Mouse (Mus musculus) stomach, embryonic 14.5 days (tissue): Measurements from ENCODE around the gene Fbxo40. TPM values are rescaled to one million over a fixed set of nuclear protein-coding genes. Genes with fewer than 3 reads are reported as not detected.

Experiments
- ATAC-seq: fragments of 200-750 bp; cut with Nextera tagmentation; 2 replicates; pipeline ENCODE4 v1.8.0; 2017; ENCODE audit warnings: low read depth, moderate TSS enrichment; ENCODE audit not compliant: insufficient number of reproducible peaks, insufficient read depth, low FRiP score
- H3K27ac ChIP-seq: fragments of 300-500 bp; sonication (generic); 2 replicates; pipeline ENCODE4 v1.5.1; 2014; ENCODE audit warnings: mild to moderate bottlenecking, low read length, moderate library complexity, mixed read lengths
- H3K27me3 ChIP-seq: fragments of 300-500 bp; sonication (generic); 2 replicates; pipeline ENCODE4 v1.6.1; 2014; ENCODE audit warnings: low read length, control low read depth, mixed read lengths; ENCODE audit not compliant: control insufficient read depth, insufficient read depth
- H3K36me3 ChIP-seq: fragments of 300-500 bp; sonication (generic); 2 replicates; pipeline ENCODE4 v1.6.1; 2014; ENCODE audit warnings: mild to moderate bottlenecking, control low read depth, low read length, moderate library complexity, mixed read lengths; ENCODE audit not compliant: control insufficient read depth, insufficient read depth
- H3K4me1 ChIP-seq: fragments of 300-500 bp; sonication (generic); 2 replicates; pipeline ENCODE4 v1.6.1; 2014; ENCODE audit warnings: low read length, control low read depth, mixed read lengths; ENCODE audit not compliant: control insufficient read depth, insufficient read depth
- H3K4me2 ChIP-seq: fragments of 300-500 bp; sonication (generic); replicated peaks from 2 replicates; pipeline ENCODE4 v1.6.1; 2014; ENCODE audit warnings: low read depth, low read length, control low read depth
- H3K4me3 ChIP-seq: fragments of 300-500 bp; sonication (generic); 2 replicates; pipeline ENCODE4 v1.5.1; 2014; ENCODE audit warnings: low read depth, low read length, control low read depth
- H3K9ac ChIP-seq: fragments of 300-500 bp; sonication (generic); replicated peaks from 2 replicates; pipeline ENCODE4 v1.6.1; 2014; ENCODE audit warnings: low read depth, mild to moderate bottlenecking, control low read depth, low read length, moderate library complexity, mixed read lengths
- H3K9me3 ChIP-seq: fragments of 300-500 bp; sonication (generic); 2 replicates; pipeline ENCODE4 v1.6.1; 2016; ENCODE audit warnings: low read depth, low read length, control low read depth; ENCODE audit not compliant: control insufficient read depth
- WGBS: fragments of 180-500 bp; shearing (Covaris S2); extraction: QIAGEN DNeasy Blood & Tissue Kit; methylation state at CpG from one replicate; pipeline ENCODE4 v1.1.7; 2014; 5-methylcytosine and 5-hydroxymethylcytosine counted together
- polyA plus RNA-seq: library from polyadenylated mRNA; unstranded; fragments of >200 nt; fragmentation: Nextera tagmentation; extraction: Ambion mirVana; gene quantifications from 2 replicates; pipeline ENCODE4 v1.2.1, GENCODE M21; 2014

The Fbxo40 gene
- polyA plus RNA-seq, 1 experiment from 2014 or later, result not detected

DNA sequence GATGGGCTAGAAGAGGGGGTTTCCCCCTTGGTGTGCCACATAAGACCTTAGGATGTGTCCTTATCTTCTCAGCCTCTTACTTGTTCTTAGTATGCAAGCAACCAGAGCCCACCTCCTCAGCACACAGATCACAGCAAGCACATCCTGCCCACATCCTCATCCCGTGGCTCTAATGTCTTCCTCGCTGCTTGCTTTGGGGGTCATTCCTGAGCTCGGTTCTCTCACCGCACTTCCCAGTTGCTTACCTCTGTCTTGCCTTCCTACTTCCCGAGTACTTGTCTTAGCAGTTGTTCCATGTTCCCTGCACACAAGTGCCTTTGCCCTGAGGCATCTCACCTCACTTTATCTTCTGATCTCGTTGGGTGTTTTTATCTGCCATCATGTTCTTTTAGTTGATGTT is 68.3 kb downstream of the Fbxo40 start:
- Histone ChIP-seq H3K9ac (no peak overlapping the region), H3K36me3 (peaks cover 46% of the 10 kb centered on the region), H3K27me3 (no peaks in the 10 kb centered on the region), H3K4me3 (no peak overlapping the region), H3K4me1 (no peaks in the 10 kb centered on the region), H3K9me3 (no peaks in the 10 kb centered on the region), H3K4me2 (no peak overlapping the region), H3K27ac (no peak overlapping the region)
- WGBS, result 92% methylated on average over 6 of the region's 6 CpGs
- ATAC-seq, result no peak

DNA sequence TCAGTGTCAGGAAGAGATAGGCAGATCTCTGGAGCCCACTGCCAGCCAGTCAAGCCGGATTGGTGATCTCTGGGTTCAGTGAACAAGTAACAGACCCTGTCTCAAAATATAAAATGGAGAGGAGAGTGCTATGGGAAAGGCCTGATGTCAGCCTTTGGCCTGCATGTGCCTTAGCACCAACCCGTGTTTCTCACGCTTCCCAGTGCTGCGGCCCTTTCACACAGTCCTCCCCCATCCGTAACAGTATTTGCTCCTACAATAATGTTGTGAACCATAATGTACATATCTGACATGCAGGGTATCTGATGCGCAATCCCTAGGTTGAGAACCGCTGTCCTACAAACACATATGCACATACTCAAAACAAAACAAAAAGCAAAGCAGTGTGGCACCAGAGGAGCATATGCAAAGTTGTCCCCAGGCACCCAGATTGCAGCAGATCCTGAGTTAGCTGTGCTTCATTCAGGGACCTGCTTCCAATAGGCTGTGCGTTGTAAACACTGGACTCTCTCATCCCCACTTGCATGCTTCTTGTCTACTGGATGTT is 69.1 kb downstream of the Fbxo40 start:
- Histone ChIP-seq H3K9me3 (no peaks in the 10 kb centered on the region), H3K36me3 (peaks cover 40% of the 10 kb centered on the region), H3K4me3 (no peak overlapping the region), H3K4me2 (no peak overlapping the region), H3K4me1 (no peaks in the 10 kb centered on the region), H3K9ac (no peak overlapping the region), H3K27me3 (no peaks in the 10 kb centered on the region), H3K27ac (no peak overlapping the region)
- WGBS, result 93% methylated on average over 8 of the region's 8 CpGs
- ATAC-seq, result no peak

DNA sequence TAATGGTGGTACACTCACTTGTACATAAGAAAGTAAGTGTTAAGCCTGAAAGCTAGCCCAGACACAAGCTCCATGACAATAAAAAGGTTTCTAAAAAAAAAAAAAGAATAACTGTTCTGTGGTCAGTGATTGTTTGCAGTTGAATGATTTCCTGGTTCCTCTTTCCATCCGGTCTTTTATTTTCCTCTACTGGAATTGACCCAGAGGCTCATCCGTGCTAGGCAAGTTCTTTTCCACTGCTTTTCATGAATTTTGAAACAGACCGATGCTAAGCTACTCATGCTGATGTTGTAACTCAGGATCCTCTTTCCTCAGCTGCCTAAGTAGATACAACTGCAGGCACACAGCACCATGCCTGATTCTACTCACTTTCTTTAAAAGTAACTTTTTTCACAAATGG is 69.9 kb downstream of the Fbxo40 start:
- Histone ChIP-seq H3K27ac (no peak overlapping the region), H3K9ac (no peak overlapping the region), H3K27me3 (no peaks in the 10 kb centered on the region), H3K4me2 (no peak overlapping the region), H3K4me3 (no peak overlapping the region), H3K36me3 (peaks cover 37% of the 10 kb centered on the region), H3K9me3 (no peaks in the 10 kb centered on the region), H3K4me1 (no peaks in the 10 kb centered on the region)
- no peak for ATAC-seq
- 87% methylated on average over 3 of the region's 3 CpGs for WGBS

- Histone ChIP-seq H3K36me3 (peaks cover 34% of the 10 kb centered on the region), H3K4me2 (no peak overlapping the region), H3K27ac (no peak overlapping the region), H3K4me3 (no peak overlapping the region), H3K9ac (no peak overlapping the region), H3K4me1 (no peaks in the 10 kb centered on the region), H3K9me3 (no peaks in the 10 kb centered on the region), H3K27me3 (no peaks in the 10 kb centered on the region)
- ATAC-seq, result no peak
- 98% methylated on average over 10 of the region's 10 CpGs for WGBS
Observed at GRCm38 (mm10) chr16:36918505-36918904, 71.8 kb downstream of the Fbxo40 start.

- H3K36me3 ChIP-seq, result peaks cover 45% of the 10 kb centered on the region
- ATAC-seq, result no peak
- WGBS, result 71% methylated on average over 5 of the region's 5 CpGs
Observed at GRCm38 (mm10) chr16:36914195-36914594, 76.1 kb downstream of the Fbxo40 start.

More at GRCm38 (mm10) chr16:36914195-36914594, 76.1 kb downstream of the Fbxo40 start:
- Histone ChIP-seq H3K4me2 (no peak overlapping the region), H3K9ac (no peak overlapping the region), H3K27ac (no peak overlapping the region), H3K4me1 (no peaks in the 10 kb centered on the region), H3K4me3 (no peak overlapping the region), H3K9me3 (no peaks in the 10 kb centered on the region), H3K27me3 (no peaks in the 10 kb centered on the region)

Other genes with a start within 250 kb of the Fbxo40 start
- gene Slc15a2, start 205.5 kb downstream of the Fbxo40 start, polyA plus RNA-seq, result 7.0 and 7.9 TPM in 2 replicates
- gene Iqcb1, start 162.1 kb downstream of the Fbxo40 start, polyA plus RNA-seq, result 38.7 and 45.6 TPM in 2 replicates
- 1.8 and 2.1 TPM in 2 replicates for gene Eaf2, start 115.5 kb downstream of the Fbxo40 start, polyA plus RNA-seq
- 123 and 125 TPM in 2 replicates for gene Golgb1, start 115.3 kb downstream of the Fbxo40 start, polyA plus RNA-seq
- 2.1 and 2.7 TPM in 2 replicates for gene Hcls1, start 55.5 kb downstream of the Fbxo40 start, polyA plus RNA-seq
- 10.5 and 11.7 TPM in 2 replicates for gene Polq, start 21.3 kb upstream of the Fbxo40 start, polyA plus RNA-seq